Mouse (Mus musculus) B cell, adult 62 days (primary cell): ENCODE measurements around the gene Lpar6. TPM values are rescaled to one million over a fixed set of nuclear protein-coding genes. Genes with fewer than 3 reads are reported as not detected.

Source experiments
- total RNA-seq: library from RNA; stranded (reverse); gene quantifications from 4 replicates; pipeline ENCODE4 v1.2.4, GENCODE M21; 2023

Gene Lpar6
- total RNA-seq, result 4.2 to 5.1 TPM (median 4.7 TPM) in 4 replicates

GRCm38 (mm10) chr14:73237848-73238321, at the start of gene Lpar6:
TSS of gene Lpar6 (plus strand) at chr14:73237895.

Other genes with a start within 250 kb of the Lpar6 start
- gene Cysltr2, start 188.8 kb upstream of the Lpar6 start, total RNA-seq, result 0.54 to 2.1 TPM (median 1.4 TPM) in 4 replicates
- 15.8 to 20.7 TPM (median 17.9 TPM) in 4 replicates for gene Rcbtb2, start 114.9 kb upstream of the Lpar6 start, total RNA-seq
- 89.5 to 101 TPM (median 95.7 TPM) in 4 replicates for gene Rb1, start 87.9 kb downstream of the Lpar6 start, total RNA-seq
- 349 to 367 TPM (median 362 TPM) in 4 replicates for gene Itm2b, start 147.4 kb downstream of the Lpar6 start, total RNA-seq